Mouse (Mus musculus): ENCODE results near the gene Etv4.

DNA sequence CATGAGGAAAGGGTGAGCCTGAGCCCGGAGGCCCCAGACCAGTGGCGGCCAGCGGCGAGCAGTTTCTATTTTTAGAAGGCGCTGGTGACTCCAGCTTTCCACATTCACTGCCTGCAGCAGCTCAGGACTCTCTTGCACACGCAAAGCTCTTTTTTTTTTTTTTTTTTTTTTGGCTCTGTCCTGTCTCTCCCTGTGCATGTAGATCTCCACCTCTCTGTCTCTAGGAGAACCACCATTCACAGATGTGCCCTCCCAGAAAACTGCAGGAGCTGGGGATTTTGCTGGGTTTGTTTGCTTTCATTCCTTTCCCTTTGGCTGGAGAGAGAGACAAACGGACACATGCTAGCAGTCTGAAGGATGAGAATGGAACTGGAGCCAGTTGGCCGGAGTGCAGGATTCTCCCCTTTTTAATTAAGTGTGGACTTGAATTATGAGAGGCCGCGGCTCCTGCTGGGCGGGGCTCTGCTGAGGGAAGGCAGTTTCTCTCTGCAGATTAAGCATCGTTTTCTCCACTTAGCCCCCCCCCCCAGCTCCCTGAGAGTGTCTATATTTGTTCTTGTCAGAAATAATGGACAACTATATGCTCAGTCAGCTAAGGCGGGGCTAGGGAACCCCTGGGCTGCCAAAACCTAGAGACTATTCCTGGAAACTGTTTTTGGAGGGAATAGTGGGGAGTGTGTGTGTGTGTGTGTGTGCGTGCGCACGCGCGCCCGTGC lies 5.8 kb upstream of the Etv4 start:
- TF ChIP-seq CTCF (conservative IDR thresholded peaks at IDR 0.05 in 1 of 2, IDR thresholded peaks at IDR 0.05 in 1 of 2; ENCODE audit: low read depth in 2 of 2, low read length in 2 of 2) (no peak), ELF1 (IDR thresholded peaks at IDR 0.05; ENCODE audit: low read depth, low read length) (no peak), MYC (IDR thresholded peaks at IDR 0.05; ENCODE audit: low read depth, low read length) (no peak), ZMIZ1 (IDR thresholded peaks at IDR 0.05; ENCODE audit: low read depth, low read length) (no peak), PAX5 (IDR thresholded peaks at IDR 0.05; ENCODE audit: low read length) (no peak), CHD1 (IDR thresholded peaks at IDR 0.05; ENCODE audit: low read depth, low read length) (no peak), POLR2AphosphoS2 (IDR thresholded peaks at IDR 0.05; ENCODE audit: low read depth, low read length) (no peak), POLR2A (IDR thresholded peaks at IDR 0.05; ENCODE audit: low read depth, low read length) (no peak), TCF12 (IDR thresholded peaks at IDR 0.05; ENCODE audit: low read depth, low read length) (no peak), ZKSCAN1 (IDR thresholded peaks at IDR 0.05; ENCODE audit: borderline replicate concordance, low read depth, low read length) (no peak), EP300 (IDR thresholded peaks at IDR 0.05; ENCODE audit: low read length) (peak; percentile 18; the same call in 1 of the 2 replicates), MXI1 (IDR thresholded peaks at IDR 0.05; ENCODE audit: low read depth, low read length) (no peak), GABPA (IDR thresholded peaks at IDR 0.05; ENCODE audit: insufficient replicate concordance, low read depth, low read length) (no peak)
